Mouse (Mus musculus) thymus, adult 2 months (tissue): ENCODE measurements around the gene Dis3l. TPM values are rescaled to one million over a fixed set of nuclear protein-coding genes. Genes with fewer than 3 reads are reported as not detected.

Experiments
- DNase-seq: peaks from one replicate; pipeline ENCODE4 v3.0.0; 2021
- H3K27ac ChIP-seq: fragments of 200-500 bp; 2 replicates; pipeline ENCODE4 v1.5.1; 2012; ENCODE audit warnings: low read length, control low read depth; ENCODE audit not compliant: control insufficient read depth, insufficient read depth
- H3K27me3 ChIP-seq: fragments of 200-500 bp; 2 replicates; pipeline ENCODE4 v1.6.1; 2012; ENCODE audit warnings: mild to moderate bottlenecking, low read length, moderate library complexity, mixed read lengths; ENCODE audit not compliant: control insufficient read depth, insufficient read depth
- H3K36me3 ChIP-seq: fragments of 200-500 bp; 2 replicates; pipeline ENCODE4 v1.6.1; 2012; ENCODE audit warnings: mild to moderate bottlenecking, low read length, moderate library complexity; ENCODE audit not compliant: control insufficient read depth, insufficient read depth
- H3K4me1 ChIP-seq: fragments of 200-500 bp; replicated peaks from 2 replicates; pipeline ENCODE4 v1.6.1; 2012; ENCODE audit warnings: low read length; ENCODE audit not compliant: control insufficient read depth, insufficient read depth
- H3K4me3 ChIP-seq: fragments of 200-500 bp; 2 replicates; pipeline ENCODE4 v1.5.1; 2012; ENCODE audit warnings: mild to moderate bottlenecking, low read length, control low read depth, moderate library complexity; ENCODE audit not compliant: control insufficient read depth, insufficient read depth
- CTCF ChIP-seq: fragments of 200-500 bp; IDR thresholded peaks from 2 replicates; pipeline ENCODE4 v1.5.1; 2012; ENCODE audit warnings: mild to moderate bottlenecking, control low read depth, low read length, moderate library complexity, borderline replicate concordance; ENCODE audit not compliant: control insufficient read depth, poor library complexity, insufficient read depth; ENCODE audit errors: extremely low read depth
- POLR2A ChIP-seq: fragments of 200-500 bp; IDR thresholded peaks from 2 replicates; pipeline ENCODE4 v1.6.1; 2012; ENCODE audit warnings: mild to moderate bottlenecking, low read length, control low read depth, moderate library complexity; ENCODE audit not compliant: control insufficient read depth, poor library complexity, insufficient read depth; ENCODE audit errors: extremely low read depth
- WGBS: fragments of 180-500 bp; shearing (Covaris S2); methylation state at CpG from one replicate; pipeline ENCODE4 v1.1.7; 2018; 5-methylcytosine and 5-hydroxymethylcytosine counted together
- polyA plus RNA-seq: library from polyadenylated mRNA; depleted of rRNA; stranded (reverse); fragments of >200 nt; gene quantifications from 2 replicates; pipeline ENCODE4 v1.2.3, GENCODE M21; 2012; rRNA removed

Dis3l gene
- polyA plus RNA-seq, 1 experiment: 12.0 TPM

- Histone ChIP-seq H3K27me3 (no peaks in the 10 kb centered on the region), H3K4me1 (no peaks in the 10 kb centered on the region), H3K36me3 (no peaks in the 10 kb centered on the region), H3K27ac (no peak overlapping the region), H3K4me3 (no peak overlapping the region)
- 94% methylated on average over 4 of the region's 4 CpGs for WGBS
- no peak for TF ChIP-seq CTCF
- TF ChIP-seq POLR2A: no peak
- DNase-seq: no peak
Observed at GRCm38 (mm10) chr9:64261023-64261422, 80.1 kb downstream of the Dis3l start.

DNA sequence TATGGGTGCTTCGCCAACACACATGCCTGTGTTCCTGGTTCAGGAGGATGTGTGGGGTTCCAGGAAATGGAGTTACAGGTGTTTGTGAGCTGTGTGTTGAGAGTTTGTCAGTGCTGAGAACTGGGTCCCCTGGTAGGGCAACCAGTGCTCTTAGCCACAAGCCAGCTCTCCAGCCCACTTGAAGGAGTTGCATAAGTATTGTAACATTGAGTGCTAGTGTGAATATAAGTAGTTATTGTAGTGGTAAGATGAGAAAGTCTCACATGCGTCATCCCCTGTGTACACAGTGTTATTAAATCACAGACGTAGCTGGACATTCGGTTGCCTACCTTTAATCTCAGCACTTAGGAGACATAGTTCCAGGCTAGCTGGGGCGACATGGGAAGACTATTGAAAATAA lies 81.2 kb downstream of the Dis3l start:
- H3K27me3 ChIP-seq: no peaks in the 10 kb centered on the region
- H3K27ac ChIP-seq: no peak overlapping the region
- no peak for TF ChIP-seq POLR2A
- no peak overlapping the region for H3K4me3 ChIP-seq
- no peaks in the 10 kb centered on the region for H3K36me3 ChIP-seq
- WGBS: 83% methylated on average over 5 of the region's 5 CpGs
- no peak for DNase-seq
- H3K4me1 ChIP-seq: no peaks in the 10 kb centered on the region

Other genes with a start within 250 kb of the Dis3l start
- gene Lctl, start 224.1 kb downstream of the Dis3l start, polyA plus RNA-seq: 1.4 and 2.7 TPM in 2 replicates
- 8.1 and 8.3 TPM in 2 replicates for gene Zwilch, start 168.2 kb downstream of the Dis3l start, polyA plus RNA-seq
- 518 and 600 TPM in 2 replicates for gene Rpl4, start 167.9 kb downstream of the Dis3l start, polyA plus RNA-seq
- 9.2 and 9.6 TPM in 2 replicates for gene Snapc5, start 162.0 kb downstream of the Dis3l start, polyA plus RNA-seq
- gene Uchl4, start 106.1 kb downstream of the Dis3l start, polyA plus RNA-seq: 0.18 TPM in 1 of 2 replicates, not detected in the other
- gene Map2k1, start 87.7 kb downstream of the Dis3l start, polyA plus RNA-seq: 47.6 and 50.4 TPM in 2 replicates
- 16.5 and 19.1 TPM in 2 replicates for gene Tipin, start 59.7 kb downstream of the Dis3l start, polyA plus RNA-seq
- gene Megf11, start 44.3 kb upstream of the Dis3l start, polyA plus RNA-seq: 0.40 and 0.70 TPM in 2 replicates